Mouse (Mus musculus): Measurements from ENCODE around the gene Fam186b. TPM values are rescaled to one million over a fixed set of nuclear protein-coding genes. Genes with fewer than 3 reads are reported as not detected.

Gene Fam186b
- total RNA-seq, 4 experiments from 2014 or later: not detected

DNA sequence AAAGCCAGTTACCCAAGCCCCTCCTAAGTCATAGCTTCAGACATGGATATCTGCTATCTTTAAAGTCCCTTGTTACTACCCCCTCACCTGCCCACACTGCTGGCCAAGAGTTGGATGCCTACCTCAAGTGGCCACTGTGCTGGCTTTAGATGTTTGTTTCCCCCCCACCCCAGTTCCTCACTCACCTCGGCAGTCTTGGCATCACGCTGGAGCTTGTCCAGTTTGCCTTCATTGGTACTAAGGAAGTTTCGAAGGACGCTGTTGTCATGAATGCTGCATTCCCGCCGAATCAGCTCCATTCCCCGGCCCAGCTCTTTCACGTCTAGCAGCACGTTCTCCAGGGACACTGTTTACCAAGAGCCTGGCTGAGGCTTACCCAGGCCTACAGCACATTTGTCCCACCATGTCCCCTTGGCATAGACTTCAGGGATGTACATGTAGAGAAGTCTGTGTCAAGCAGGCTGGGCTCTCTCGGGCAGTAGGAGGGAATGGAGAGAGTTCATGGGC is 24.5 kb upstream of the Fam186b start:
- DNase-seq (ENCODE audit: low spot score in 2 of 2): no peak

DNA sequence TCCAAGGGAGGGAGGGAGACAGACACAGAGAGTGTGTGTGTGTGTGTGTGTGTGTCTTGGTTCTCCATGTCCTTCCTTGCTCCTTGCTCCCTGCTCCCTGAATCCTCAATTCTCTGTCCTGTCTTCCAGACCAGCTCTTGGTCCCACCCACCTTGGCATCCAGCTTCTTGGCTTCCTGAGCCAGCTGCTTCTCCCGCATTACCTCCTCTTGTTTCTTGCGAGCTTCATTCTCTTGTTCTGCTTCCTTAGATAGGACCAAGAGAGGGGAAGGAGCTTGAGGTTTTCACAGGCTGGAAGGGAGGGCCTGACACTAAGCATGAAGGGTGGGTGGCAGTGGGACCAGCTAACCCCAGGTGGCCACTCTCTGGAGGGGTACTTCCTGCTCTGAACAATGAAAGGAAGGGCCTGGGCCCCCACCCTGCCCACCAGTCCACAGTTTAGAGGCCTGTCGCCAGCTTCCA is 23.8 kb upstream of the Fam186b start:
- no peak for DNase-seq (ENCODE audit: low spot score in 2 of 2)

DNA sequence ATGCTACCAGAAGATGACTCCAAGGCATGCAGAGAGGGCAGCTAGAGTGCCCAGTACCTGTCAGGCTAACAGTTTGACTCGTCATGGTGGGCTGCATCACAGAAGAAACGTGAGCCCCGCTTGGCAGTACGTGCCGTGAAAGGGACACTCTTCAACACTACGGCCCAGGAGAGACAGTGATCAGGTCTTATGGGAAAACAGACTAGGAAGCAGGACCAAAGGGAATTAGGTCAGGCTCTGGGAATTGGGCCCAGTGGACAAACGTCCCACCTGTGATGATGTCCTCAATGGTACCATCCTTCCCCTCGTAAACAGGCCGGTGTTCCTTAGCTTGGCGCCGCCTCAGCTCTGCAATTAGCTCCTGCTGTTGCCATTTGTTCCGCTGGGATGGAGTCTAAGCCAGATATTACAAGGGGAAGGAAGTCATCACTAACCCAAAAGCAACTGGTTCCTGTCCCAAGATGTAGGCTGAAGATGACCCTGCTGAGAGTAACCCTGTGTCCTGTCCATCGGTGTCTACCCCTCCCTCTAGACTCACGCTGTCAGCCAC is 23.2 kb upstream of the Fam186b start:
- no peak for DNase-seq (ENCODE audit: low spot score in 2 of 2)

- no peak for DNase-seq (ENCODE audit: low spot score in 2 of 2)
These were observed 22.4 kb upstream of the Fam186b start for GRCm38 (mm10) chr15:99318071-99318470.

DNA sequence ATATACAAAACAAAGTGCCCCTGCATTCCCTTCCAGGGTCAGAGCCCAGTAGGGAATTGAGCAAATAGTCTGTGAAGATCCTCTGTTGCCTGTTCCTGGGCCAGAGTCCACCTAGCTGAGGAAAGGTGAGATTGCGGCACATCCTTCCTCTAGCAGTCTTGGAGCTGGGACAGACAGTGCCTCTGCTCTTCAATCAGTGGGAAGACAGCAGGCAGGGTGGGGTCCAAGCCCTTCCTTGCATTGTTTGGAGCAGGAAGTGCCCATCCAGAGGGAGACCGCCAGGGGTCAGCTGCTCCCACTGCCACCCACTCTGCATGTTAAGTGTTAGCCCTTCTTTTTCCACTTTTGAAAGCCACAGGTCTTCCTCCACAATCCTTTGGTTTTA is 21.6 kb upstream of the Fam186b start:
- DNase-seq (ENCODE audit: low spot score in 2 of 2): no peak

DNA sequence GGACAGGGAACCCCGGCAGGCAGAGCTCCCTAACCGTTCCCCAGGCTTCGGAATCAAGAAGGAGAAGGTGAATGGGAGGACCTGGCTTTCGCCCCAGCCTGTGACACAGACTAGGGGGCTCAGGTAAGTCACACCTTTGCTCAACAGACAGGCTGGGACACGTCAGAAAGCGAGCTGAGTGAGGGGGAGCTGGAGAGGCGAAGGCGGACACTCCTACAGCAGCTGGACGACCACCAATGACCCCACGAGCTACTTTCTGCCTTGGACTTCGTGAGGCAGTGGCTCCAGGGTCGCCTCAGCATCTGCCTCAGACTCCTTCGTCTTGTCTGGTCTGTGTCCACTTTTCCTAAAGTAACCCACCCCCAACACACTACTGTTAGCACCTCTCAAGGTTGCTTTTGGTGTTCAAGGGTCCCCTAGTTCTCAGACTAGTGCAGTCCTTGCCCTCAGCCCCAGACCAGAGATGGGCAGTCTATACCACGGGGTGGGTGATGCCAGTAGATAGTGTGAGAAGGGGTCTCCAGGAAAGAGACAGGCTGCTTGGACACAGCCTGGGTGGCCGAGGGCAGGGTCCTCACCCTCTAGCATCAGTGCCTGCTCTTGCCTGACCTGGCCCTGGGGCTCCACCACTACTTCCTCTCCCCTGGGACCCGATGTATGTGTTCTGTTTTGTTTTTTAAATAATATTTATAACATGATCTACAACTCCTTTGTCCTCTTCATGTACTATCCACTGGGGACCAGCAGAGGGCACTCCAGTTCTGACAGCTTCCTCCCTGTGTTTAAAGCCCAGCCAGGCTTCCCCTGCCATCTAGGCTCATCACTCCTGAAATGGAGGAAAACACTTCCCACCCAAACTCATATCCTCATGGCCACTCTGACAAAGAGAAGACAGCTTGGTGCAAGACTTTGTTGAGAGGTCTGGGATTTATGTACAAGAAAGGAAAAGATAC is 20.9 kb upstream of the Fam186b start:
- peak; percentile 56 to 60 for DNase-seq (ENCODE audit: low spot score in 2 of 2)

GRCm38 (mm10) chr15:99314891-99315290 is 19.2 kb upstream of the Fam186b start:
- no peak for DNase-seq (ENCODE audit: low spot score in 2 of 2)

DNA sequence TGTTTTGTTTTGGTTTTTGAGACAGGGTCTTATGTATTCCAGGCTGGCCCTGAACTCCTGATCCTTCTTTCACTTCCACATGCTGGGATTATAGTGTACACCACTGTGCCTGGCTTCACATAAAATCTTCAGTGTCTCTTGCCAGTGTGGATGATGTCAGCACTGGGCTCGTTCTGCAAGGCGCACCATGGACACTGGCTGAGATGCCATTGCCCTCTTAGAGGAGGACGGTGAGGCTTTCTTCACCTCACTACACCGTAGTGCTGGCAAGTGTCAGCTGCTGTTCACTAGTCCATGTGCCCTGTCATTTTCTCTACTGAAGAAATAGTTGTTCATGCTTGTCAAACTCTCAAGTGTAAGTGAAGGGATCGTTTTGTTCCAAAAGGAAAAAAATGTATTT is 14.9 kb upstream of the Fam186b start:
- DNase-seq (ENCODE audit: low spot score in 2 of 2): no peak

GRCm38 (mm10) chr15:99309549-99309948 is 13.9 kb upstream of the Fam186b start:
- DNase-seq (ENCODE audit: low spot score in 2 of 2): no peak

DNA sequence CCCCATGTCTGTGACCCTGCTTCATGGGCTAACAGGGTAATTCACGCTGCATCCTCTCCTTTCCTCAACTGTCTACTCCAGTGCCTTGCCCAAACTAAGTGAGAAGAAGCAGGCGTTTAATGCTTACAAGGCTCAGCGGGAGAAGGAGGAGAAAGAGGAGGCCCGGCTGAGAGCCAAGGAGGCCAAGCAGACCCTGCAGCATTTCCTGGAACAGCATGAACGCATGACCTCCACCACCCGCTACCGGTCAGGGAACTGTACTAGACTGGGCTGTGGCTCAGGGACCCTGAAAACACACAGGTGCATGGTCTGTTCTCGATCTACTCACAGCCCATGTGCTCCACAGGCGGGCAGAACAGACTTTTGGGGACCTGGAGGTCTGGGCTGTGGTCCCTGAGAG is 11.8 kb upstream of the Fam186b start:
- DNase-seq (ENCODE audit: low spot score in 2 of 2): no peak

- no peak for DNase-seq (ENCODE audit: low spot score in 2 of 2)
These were observed 525 bp upstream of the Fam186b start for GRCm38 (mm10) chr15:99296213-99296612.

DNA sequence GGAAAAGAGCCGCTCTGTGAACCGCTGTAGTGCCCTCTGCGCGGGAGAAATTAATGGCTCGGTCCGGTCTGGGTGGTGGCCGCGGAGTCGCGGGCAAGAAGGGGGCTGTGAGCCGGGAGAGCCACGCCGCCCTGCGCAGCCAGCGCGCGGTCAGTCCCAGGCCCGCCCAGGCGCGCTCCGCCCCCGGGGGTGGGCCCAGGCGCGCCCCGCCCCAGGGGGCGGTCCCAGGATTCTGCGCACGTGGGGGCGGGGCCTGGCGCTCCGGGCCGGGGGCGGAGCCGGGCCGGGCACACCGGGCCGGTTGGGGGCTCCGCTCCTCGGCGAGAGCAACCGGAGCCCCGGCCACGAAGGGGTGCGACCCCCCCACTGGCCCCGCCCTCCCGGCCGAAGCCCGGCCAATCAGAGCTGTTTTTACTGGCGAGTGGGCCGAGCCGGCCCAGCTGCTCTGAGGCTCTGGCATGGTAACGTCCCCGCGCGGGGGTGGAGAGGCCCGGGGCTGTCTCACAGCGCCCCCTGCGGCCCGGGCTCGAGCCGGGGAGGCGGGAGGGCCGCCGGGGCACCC is 794 bp downstream of the Fam186b start, which contains the start of gene Prpf40b:
TSS of gene Prpf40b (plus strand) at position 275 of the 562 bp plus-strand sequence.
- peak; percentile 96 for DNase-seq (ENCODE audit: low spot score in 2 of 2)

GRCm38 (mm10) chr15:99294287-99294686 is 1.4 kb downstream of the Fam186b start:
- no peak for DNase-seq (ENCODE audit: low spot score in 2 of 2)

DNA sequence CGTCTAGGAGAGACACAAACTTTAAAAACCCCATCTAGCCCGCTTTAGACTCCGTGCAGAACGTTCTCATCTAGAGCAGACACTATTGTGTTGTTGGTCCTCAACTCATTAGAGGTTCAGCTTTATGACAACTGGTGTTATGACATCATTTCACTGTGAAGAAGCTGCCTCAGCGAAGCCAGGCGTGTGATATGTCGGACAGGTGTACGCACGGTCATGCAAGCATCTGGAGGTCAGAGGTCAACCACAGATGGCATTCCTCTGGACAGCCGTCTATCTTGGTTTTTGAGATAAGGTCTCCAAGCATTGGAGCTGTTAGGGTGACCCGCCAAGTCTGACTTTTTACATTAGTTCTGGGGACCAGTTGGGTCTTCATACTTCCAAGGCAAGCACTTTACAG is 5.1 kb downstream of the Fam186b start:
- no peak for DNase-seq (ENCODE audit: low spot score in 2 of 2)

DNA sequence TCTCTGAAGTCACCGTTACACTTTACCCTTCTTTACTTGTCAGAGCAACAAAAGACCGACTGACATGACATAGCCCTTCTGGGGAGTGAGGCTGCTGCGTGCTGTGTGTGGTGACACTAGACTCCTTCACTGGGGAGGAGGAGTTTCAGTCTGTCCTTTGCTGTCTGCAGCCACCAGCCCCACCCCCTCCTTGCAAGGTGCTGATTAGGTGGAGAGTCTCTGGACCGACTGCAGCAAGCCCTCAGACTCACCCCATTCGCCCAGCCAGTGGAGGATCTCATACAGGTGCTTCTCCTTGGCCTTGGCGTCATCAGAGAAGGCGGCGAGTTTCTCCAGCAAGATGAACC is 10.5 kb downstream of the Fam186b start:
- no peak for DNase-seq (ENCODE audit: low spot score in 2 of 2)

GRCm38 (mm10) chr15:99284527-99285188 is 11.0 kb downstream of the Fam186b start:
- DNase-seq (ENCODE audit: low spot score in 2 of 2): no peak

GRCm38 (mm10) chr15:99283456-99283855 is 12.2 kb downstream of the Fam186b start:
- no peak for DNase-seq (ENCODE audit: low spot score in 2 of 2)

GRCm38 (mm10) chr15:99278271-99278670 is 17.4 kb downstream of the Fam186b start:
- no peak for DNase-seq (ENCODE audit: low spot score in 2 of 2)

DNA sequence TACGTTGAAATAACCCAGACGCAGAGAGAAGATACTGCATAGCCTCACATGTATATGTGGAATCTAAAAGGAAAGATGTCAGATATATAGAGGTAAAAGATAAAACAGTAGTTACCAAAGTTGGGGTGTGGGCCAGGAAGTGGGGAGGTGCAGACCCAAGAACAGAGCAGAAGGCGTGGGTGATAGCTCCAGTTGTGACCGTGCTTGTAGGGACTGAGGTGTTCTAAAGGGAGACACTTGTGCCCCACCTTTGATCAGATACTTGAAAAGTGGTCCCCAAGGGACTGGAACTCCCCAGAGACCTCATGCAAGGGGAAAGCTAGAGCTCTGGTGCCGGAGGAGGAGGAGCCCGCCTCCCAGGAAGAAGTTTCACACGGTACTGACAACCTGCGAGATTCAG is 19.6 kb downstream of the Fam186b start:
- no peak for DNase-seq (ENCODE audit: low spot score in 2 of 2)

DNA sequence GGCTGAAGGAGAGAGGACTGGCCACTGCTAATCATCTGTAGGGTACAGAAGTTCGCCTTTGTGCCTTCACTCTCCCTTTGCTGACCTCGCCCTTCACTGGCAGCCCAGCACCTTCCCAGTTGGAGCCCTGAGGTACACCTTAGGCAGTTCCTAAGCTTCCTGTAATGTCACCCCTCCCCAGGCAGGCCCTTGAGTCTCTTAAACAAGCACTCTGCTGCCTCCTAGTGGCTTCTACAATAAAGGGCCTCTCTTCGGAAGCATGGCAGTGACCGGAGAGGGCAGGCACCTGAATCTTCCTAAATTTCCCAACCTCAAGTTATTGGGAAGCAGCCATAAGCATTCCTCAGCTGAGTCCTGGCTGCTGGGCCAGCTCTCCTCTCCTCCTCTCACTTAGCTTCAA is 30.0 kb downstream of the Fam186b start:
- peak in 1 of 2 experiments; percentile 52 for DNase-seq (ENCODE audit: low spot score in 2 of 2)

GRCm38 (mm10) chr15:99264363-99264762 is 31.3 kb downstream of the Fam186b start:
- DNase-seq (ENCODE audit: low spot score in 2 of 2): no peak

DNA sequence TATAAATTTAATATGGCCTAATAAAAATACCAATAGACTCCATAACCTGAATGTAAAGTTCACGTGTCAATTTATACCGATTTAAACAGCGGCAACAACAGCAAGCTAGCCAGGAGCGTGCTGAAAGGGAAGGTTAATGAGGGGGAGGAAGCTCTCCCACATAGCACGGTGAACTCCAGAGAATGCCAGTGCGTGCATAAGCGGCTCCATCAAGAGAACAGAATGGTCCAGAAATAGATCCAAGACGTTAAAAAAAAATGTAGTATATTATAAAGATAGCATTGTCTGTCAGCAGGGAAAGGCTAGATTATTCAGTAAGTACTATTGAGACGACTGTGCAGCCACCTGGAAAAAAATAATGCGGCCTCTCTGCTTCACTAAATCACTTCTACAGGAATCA is 33.0 kb downstream of the Fam186b start:
- no peak for DNase-seq (ENCODE audit: low spot score in 2 of 2)

Measured in gastrocnemius, adult 8-10 months (tissue).